Mouse (Mus musculus) embryonic facial prominence, embryonic 10.5 days (tissue): ENCODE data around the gene Nlrc5. TPM values are rescaled to one million over a fixed set of nuclear protein-coding genes. Genes with fewer than 3 reads are reported as not detected.

Experiments
- DNase-seq: peaks from one replicate; pipeline ENCODE4 v3.0.0-alpha.2; 2017; ENCODE audit warnings: low spot score
- H3K27ac ChIP-seq: fragments of 300-500 bp; sonication (generic); replicated peaks from 2 replicates; pipeline ENCODE4 v1.5.1; 2016; ENCODE audit warnings: mild to moderate bottlenecking
- H3K27me3 ChIP-seq: fragments of 300-500 bp; sonication (generic); replicated peaks from 2 replicates; pipeline ENCODE4 v1.6.1; 2016; ENCODE audit warnings: low read depth, mild to moderate bottlenecking; ENCODE audit not compliant: poor library complexity, severe bottlenecking
- H3K36me3 ChIP-seq: fragments of 300-500 bp; sonication (generic); replicated peaks from 2 replicates; pipeline ENCODE4 v1.6.1; 2016; ENCODE audit warnings: mild to moderate bottlenecking, moderate library complexity
- H3K4me1 ChIP-seq: fragments of 300-500 bp; sonication (generic); 2 replicates; pipeline ENCODE4 v1.6.1; 2016
- H3K4me3 ChIP-seq: fragments of 300-500 bp; sonication (generic); 2 replicates; pipeline ENCODE4 v1.5.1; 2016; ENCODE audit warnings: mild to moderate bottlenecking, moderate library complexity
- H3K9me3 ChIP-seq: fragments of 300-500 bp; sonication (generic); 2 replicates; pipeline ENCODE4 v1.6.1; 2016; ENCODE audit warnings: mild to moderate bottlenecking
- WGBS: fragments of 180-500 bp; shearing (Covaris S2); methylation state at CpG from one replicate; pipeline ENCODE4 v1.1.7; 2016; 5-methylcytosine and 5-hydroxymethylcytosine counted together
- polyA plus RNA-seq: library from polyadenylated mRNA; unstranded; fragments of >200 nt; fragmentation: Nextera tagmentation; extraction: Ambion mirVana; gene quantifications from 2 replicates; pipeline ENCODE4 v1.2.1, GENCODE M21; 2016

Gene Nlrc5
- polyA plus RNA-seq, 1 experiment from 2014 or later: not detected

DNA sequence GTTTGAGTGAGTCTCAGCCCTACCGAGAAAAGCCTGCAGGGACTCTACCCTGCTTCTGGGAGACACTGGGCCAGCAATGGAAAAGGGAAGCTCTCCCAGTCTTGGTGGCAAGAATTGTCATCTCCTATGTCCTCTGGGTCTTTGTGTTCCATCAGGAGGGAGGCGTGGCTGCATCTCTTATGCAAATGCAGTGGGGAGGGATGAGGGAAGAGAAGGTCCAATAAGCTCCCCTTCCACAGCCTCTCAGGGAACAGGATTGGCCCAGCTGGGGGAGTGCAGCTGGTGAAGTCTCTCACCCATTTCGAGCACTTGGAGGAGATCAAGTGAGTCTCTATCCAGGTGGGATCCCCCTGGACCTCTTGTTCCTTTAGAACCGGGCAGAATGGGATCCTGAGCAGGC is 87.3 kb downstream of the Nlrc5 start:
- H3K36me3 ChIP-seq: no peaks in the 10 kb centered on the region
- no peaks in the 10 kb centered on the region for H3K9me3 ChIP-seq
- 63% methylated on average over 4 of the region's 4 CpGs for WGBS
- no peaks in the 10 kb centered on the region for H3K27me3 ChIP-seq
- H3K4me1 ChIP-seq: no peaks in the 10 kb centered on the region
- H3K27ac ChIP-seq: no peak overlapping the region
- H3K4me3 ChIP-seq: no peak overlapping the region
- no peak for DNase-seq

DNA sequence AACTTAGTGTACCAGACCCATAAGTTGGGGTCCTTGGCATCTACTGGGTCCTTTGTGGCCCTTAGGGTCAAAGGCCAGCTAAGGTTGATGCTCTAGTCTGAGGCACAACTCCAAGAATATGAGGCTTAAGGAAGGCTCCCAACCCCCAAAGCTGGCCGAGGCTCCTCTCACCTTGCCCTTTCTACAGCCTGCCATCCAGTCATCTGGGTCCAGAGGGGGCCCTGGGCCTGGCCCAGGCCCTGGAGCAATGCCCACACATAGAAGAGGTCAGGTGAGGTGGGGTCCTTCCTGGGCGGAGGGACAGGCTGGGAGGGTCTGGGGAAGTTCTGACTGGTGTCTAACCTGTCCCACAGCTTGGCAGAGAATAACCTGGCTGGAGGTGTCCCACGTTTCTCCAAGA is 88.3 kb downstream of the Nlrc5 start:
- Histone ChIP-seq H3K9me3 (no peaks in the 10 kb centered on the region), H3K4me1 (no peaks in the 10 kb centered on the region), H3K4me3 (no peak overlapping the region), H3K36me3 (no peaks in the 10 kb centered on the region), H3K27ac (no peak overlapping the region), H3K27me3 (no peaks in the 10 kb centered on the region)
- WGBS: 82% methylated on average over 3 of the region's 3 CpGs
- DNase-seq: no peak

DNA sequence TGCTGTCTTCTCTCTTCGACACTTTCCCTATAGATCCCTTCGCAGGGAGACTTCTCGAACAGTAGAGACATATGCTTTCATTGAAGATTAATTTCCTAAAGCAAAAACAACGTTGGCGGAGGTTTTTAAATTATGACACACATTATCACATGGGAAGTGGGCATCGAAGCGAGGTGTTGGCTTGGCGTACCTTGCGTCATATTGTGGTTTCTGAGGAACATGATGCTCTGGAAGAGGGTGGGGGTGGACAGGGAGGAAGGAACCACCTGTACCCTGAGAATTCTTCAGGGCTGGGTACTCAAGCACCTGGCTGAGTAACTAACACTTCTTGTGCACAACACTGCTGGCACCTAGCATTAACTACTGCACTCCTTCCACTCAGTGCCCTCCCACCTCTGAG is 90.4 kb downstream of the Nlrc5 start:
- Histone ChIP-seq H3K27ac (no peak overlapping the region), H3K4me3 (no peak overlapping the region), H3K9me3 (no peaks in the 10 kb centered on the region), H3K4me1 (no peaks in the 10 kb centered on the region), H3K27me3 (0 out of 2 replicates have a peak, but pooled peaks cover 7% of the 10 kb centered on the region), H3K36me3 (no peaks in the 10 kb centered on the region)
- WGBS: 90% methylated on average over 9 of the region's 9 CpGs
- DNase-seq: no peak

DNA sequence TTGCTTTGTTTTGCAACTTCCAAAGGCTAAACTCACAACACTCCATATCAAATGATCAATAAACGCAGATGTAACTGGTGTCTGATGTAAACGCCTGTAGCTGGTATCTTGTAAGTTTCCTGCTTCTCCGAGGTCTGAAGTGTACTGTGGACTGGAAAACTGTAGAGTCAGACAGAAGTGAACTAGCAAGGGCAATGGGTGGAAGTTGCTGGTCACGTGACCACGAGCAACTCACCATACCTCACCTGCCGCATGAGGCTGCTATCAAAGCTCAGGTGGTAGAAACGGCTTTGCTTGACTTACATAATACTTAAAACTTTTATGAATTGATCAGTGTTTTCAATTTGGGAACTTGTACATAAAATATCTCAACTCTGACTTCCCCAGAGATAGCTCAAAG is 93.0 kb downstream of the Nlrc5 start:
- peaks cover 32% of the 10 kb centered on the region for H3K27me3 ChIP-seq

DNA sequence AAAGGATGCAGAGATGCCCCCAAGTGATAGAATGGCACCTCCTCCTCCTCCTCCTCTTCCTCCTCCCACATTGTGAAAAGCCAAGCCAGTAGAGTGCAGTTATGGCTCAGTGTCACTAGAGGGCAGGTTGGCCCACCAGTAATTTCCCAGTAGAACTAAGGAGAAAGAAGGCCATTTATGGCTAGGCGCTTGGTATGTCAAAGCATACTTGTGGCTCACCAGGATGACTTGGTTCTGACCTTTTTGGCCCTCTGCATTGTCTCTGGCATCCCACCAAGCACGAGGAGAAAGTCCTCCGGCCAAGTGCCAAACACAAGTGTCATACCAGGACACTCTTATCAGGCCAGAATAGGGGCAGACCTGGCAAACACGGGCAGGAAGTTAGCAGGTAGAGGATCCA is 94.1 kb downstream of the Nlrc5 start:
- WGBS: 49% methylated on average over 4 of the region's 4 CpGs
- Histone ChIP-seq H3K27ac (no peak overlapping the region), H3K27me3 (peaks cover 42% of the 10 kb centered on the region), H3K9me3 (no peaks in the 10 kb centered on the region), H3K4me3 (no peak overlapping the region), H3K4me1 (peaks cover 14% of the 10 kb centered on the region), H3K36me3 (no peaks in the 10 kb centered on the region)
- DNase-seq: peak; percentile 50

More for the DNA sequence above, 93.0 kb downstream of the Nlrc5 start:
- no peaks in the 10 kb centered on the region for H3K36me3 ChIP-seq
- no peak overlapping the region for H3K4me3 ChIP-seq
- DNase-seq: no peak
- H3K4me1 ChIP-seq: peaks cover 5% of the 10 kb centered on the region
- WGBS: 85% methylated on average over 7 of the region's 7 CpGs
- no peaks in the 10 kb centered on the region for H3K9me3 ChIP-seq
- no peak overlapping the region for H3K27ac ChIP-seq

DNA sequence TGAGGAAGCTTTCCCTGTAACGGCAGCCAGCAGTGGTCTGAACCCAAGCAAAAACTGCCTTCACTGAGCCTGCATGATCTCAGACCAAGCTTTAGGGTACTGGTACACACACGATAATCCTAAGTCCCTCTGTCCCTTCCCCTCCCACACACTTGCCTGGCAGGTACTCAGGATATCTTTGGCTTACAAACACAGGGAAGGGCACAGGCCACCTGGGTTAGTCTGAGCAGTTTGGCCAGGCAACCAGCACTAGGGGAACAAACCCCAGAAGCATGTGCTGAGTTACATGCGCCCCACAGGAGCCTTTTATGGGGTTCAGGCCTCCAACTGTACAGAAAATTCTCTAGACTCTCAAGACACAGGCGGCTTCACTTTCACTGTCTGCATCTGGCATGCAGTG is 95.7 kb downstream of the Nlrc5 start:
- Histone ChIP-seq H3K4me1 (peaks cover 24% of the 10 kb centered on the region), H3K27me3 (peaks cover 59% of the 10 kb centered on the region), H3K27ac (no peak overlapping the region), H3K9me3 (no peaks in the 10 kb centered on the region), H3K36me3 (no peaks in the 10 kb centered on the region), H3K4me3 (no peak overlapping the region)
- WGBS: 68% methylated on average over 4 of the region's 4 CpGs
- DNase-seq: no peak

DNA sequence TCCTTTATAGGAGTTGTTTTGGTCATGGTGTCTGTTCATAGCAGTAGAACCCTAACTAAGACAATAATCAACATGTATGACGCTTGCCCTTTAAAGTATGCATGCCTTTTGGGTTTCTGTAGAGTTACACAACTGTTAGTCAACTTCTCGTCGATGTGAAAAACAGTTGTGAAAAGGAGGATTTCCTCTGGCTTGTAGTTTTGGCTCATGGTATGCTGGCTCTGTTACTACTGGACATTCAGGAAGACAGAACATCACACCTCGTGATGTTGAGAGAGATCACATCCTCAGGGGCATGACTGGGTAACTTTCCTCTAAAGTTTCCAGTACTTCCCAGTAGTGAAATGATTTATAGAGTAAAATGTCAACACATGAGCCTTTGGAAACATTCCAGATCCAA is 96.5 kb downstream of the Nlrc5 start:
- DNase-seq: no peak
- H3K27me3 ChIP-seq: peaks cover 66% of the 10 kb centered on the region
- H3K27ac ChIP-seq: no peak overlapping the region
- H3K36me3 ChIP-seq: no peaks in the 10 kb centered on the region
- WGBS: 93% methylated on average over 4 of the region's 4 CpGs
- peaks cover 24% of the 10 kb centered on the region for H3K4me1 ChIP-seq
- no peak overlapping the region for H3K4me3 ChIP-seq
- H3K9me3 ChIP-seq: no peaks in the 10 kb centered on the region

DNA sequence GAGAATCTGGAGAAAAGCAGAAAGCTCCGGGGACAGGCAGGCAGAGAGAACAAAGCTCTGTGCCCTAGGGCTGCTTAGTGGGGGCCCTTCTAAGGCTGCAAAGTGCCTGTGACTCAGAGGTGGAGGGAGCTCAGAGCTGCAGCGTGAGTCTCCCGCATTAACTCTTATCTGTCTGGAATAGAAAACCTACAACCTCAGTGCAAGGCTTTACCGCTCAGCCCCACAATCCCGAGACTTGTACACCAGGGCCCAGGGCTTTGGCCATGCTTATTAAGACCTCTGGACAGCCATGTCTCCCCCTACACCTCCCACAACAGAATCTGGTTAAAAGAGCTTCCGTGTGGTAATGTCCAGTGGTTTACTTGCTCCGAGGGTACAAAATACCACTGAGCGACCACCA is 97.8 kb downstream of the Nlrc5 start:
- WGBS: 1% methylated on average over 8 of the region's 8 CpGs
- Histone ChIP-seq H3K27me3 (peaks cover 80% of the 10 kb centered on the region), H3K4me1 (peaks cover 24% of the 10 kb centered on the region), H3K4me3 (peak overlapping the region; percentile 75), H3K9me3 (no peaks in the 10 kb centered on the region), H3K36me3 (no peaks in the 10 kb centered on the region), H3K27ac (no peak overlapping the region)
- peak; percentile 39 for DNase-seq

DNA sequence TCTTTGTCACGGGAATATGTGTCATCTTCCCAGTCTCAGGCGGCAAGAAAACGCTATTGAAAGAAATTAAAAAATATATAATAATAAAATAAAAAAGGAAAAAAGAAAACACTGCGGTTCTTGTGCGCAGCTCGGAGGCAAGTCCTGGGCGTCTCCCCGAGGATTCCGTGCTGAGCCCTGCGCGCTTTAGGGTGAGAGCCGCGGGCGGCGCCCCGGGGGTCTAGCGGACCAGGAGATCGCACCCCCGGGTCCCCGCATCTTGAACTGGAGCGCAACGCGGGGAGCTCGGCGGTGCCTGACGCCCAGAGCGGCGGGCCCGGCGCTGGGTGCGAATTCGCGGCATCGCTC is 98.3 kb downstream of the Nlrc5 start:
- under 1% methylated on average over 34 of the region's 34 CpGs for WGBS
- no peak for DNase-seq
- Histone ChIP-seq H3K36me3 (no peaks in the 10 kb centered on the region), H3K4me1 (peaks cover 24% of the 10 kb centered on the region), H3K27me3 (peaks cover 85% of the 10 kb centered on the region), H3K4me3 (peak overlapping the region; percentile 75), H3K27ac (peak overlapping the region; percentile 85), H3K9me3 (no peaks in the 10 kb centered on the region)

DNA sequence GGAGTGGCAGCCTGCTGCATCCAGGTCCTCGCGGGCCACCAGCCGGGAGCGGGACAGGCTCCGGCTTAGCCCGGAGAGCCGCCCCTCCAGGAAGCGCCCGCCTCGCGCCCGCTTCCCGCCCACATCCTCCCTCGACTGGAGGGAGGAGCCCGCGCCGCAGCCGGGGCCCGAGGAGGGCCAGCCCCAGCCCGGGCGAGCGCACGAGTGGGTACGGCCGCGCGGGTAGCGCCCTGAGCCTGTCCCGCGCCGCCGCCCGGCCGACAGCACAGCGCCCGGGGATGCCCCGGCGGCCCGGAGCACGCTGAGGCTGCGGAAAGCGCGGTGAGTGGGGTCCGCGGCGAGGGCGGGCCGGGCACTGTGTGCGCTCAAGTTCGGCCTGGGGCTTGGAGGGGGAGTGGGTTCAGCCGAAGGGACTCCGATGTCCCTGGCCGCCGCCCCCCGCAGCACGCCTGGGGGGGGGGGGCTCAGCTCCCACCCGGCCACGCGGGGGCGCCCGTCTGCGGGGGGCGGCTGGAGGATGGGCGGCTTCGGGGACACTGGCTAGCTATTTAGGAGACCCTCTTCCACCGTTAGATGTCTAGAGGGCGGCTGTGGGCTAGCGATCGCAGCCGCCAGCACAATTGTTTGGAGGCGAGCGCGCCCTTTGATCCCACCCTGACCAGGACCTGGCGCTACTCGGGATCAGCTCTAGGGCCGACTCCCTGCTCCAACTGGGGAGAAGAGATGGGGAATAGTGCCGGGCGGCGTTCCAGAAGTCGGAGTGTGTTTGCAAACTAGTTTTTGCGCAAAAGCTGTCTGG is 98.9 kb downstream of the Nlrc5 start, which contains the start of gene Cpne2:
Cpne2 (plus strand) TSS at position 118 of the 799 bp plus-strand sequence.
- H3K4me1 ChIP-seq: peaks cover 24% of the 10 kb centered on the region
- peak within 1 kb of the TSS; percentile 85 for H3K27ac ChIP-seq
- 1% methylated on average over 81 of the region's 81 CpGs for WGBS
- H3K27me3 ChIP-seq: peaks cover 87% of the 10 kb centered on the region
- peak within 1 kb of the TSS; percentile 75 for H3K4me3 ChIP-seq
- DNase-seq: peak; percentile 83
- no peaks in the 10 kb centered on the region for H3K9me3 ChIP-seq
- no peaks in the 10 kb centered on the region for H3K36me3 ChIP-seq

DNA sequence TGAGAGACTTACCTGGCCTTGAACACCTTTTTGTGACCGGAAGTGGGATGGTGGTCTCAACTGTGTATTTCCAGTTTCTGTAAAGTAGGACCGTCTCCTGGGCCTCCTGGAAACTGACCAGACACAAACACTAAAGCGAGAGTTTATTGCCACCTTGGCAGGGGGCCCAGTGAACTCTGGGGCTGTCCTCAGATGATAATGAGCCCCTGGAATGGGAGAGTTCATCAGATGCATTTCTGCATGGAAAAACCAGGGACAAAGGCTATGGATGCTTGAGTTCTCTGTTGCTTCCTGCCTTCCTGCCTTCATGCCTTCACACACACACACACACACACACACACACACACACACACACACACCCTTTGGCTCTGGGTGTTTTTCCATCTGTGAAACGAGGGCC is 100.5 kb downstream of the Nlrc5 start:
- H3K4me3 ChIP-seq: no peak overlapping the region
- no peak overlapping the region for H3K27ac ChIP-seq

DNA sequence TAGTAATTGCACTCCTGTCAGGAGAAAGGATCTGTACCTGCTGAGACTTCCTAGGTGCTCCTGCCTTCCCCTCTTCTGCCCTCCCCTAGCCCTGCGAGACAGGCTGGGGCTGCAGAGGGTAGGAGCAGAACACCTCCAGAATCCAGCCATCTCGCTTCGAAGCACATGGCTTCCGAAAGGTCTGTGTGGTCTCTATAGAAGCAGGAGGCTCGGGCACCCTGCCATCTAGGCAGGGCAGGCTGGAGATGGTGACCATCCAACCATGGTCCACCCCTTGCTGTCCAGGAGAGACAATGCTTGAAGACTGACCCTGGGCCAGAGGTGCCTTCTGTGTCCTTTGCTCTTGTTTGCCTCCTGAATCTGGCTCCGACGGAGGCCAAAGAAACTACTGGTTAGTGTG is 101.5 kb downstream of the Nlrc5 start:
- Histone ChIP-seq H3K27me3 (peaks cover 69% of the 10 kb centered on the region), H3K4me3 (no peak overlapping the region), H3K4me1 (peaks cover 24% of the 10 kb centered on the region), H3K9me3 (no peaks in the 10 kb centered on the region), H3K36me3 (no peaks in the 10 kb centered on the region), H3K27ac (no peak overlapping the region)
- DNase-seq: no peak
- 85% methylated on average over 7 of the region's 7 CpGs for WGBS

More for the DNA sequence above, 100.5 kb downstream of the Nlrc5 start:
- H3K36me3 ChIP-seq: no peaks in the 10 kb centered on the region
- 61% methylated on average over 4 of the region's 4 CpGs for WGBS
- no peak for DNase-seq
- peaks cover 79% of the 10 kb centered on the region for H3K27me3 ChIP-seq
- no peaks in the 10 kb centered on the region for H3K9me3 ChIP-seq
- H3K4me1 ChIP-seq: peaks cover 24% of the 10 kb centered on the region

DNA sequence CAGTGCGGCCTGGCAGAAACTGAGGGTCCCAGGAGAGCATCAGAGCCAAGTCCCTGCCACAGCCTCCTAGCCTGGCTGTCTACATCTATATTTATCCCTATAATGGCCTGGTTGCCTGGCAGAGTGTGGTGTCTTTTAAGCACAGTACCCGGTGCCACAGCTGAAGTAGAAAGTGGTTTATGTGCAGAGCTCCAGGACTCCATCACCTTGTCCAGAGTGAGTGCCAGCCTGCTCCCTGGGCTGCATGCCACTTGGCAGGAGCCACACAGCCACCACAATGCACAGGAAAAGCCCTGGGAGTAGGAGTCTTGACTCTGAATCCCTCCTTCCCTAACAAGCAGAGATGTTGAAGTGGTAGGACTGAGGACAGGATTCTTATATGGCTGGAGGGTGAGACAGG is 103.3 kb downstream of the Nlrc5 start:
- no peak overlapping the region for H3K27ac ChIP-seq
- WGBS: 94% methylated on average over 2 of the region's 2 CpGs
- no peaks in the 10 kb centered on the region for H3K9me3 ChIP-seq
- peaks cover 53% of the 10 kb centered on the region for H3K27me3 ChIP-seq
- no peak overlapping the region for H3K4me3 ChIP-seq
- H3K36me3 ChIP-seq: no peaks in the 10 kb centered on the region
- no peak for DNase-seq
- H3K4me1 ChIP-seq: peaks cover 23% of the 10 kb centered on the region
